Comparison of ENCODE assay signal across 7 mouse cellular contexts in the genomic region with DNA sequence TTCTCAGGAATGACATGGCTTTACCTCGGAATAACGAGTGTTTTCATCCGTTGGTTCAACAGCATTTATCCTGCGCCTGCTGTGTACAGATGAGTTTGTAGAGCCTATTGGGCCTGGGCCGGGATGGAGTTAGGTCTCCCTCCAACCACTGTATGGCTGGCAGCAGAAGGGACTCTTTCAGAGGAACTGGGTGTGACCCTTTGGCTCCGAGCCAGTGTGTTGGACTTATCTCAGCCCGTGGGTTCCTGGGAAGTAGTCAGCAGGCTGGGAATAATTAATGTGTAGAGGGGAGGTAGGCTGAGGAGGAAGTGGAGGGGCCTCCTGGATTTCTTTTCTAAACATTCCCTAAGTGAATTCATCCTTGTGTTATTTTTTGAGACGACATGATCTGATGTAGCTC.
DNase-seq lines count a peak whose midpoint lies in the region; ATAC-seq and TF ChIP-seq lines count a peak whose summit lies in the region.

No protein-coding gene starts in this region.

- H3K27me3 ChIP-seq in kidney, adult 2 months (replicated peaks; ENCODE audit: control insufficient read depth, insufficient read depth, low read length): no peaks in the 10 kb centered on the region
- H3K27me3 ChIP-seq in stomach, embryonic 15.5 days (replicated peaks): no peaks in the 10 kb centered on the region

- WGBS in kidney, adult 2 months: 46% methylated on average over 8 of the region's 8 CpGs
- 34% methylated on average over 8 of the region's 8 CpGs for WGBS in stomach, embryonic 15.5 days

- no peak for TF ChIP-seq POLR2A in kidney, adult 2 months (IDR thresholded peaks at IDR 0.05; ENCODE audit: low read depth, low read length)

- no peak overlapping the region for H3K27ac ChIP-seq in kidney, adult 2 months (ENCODE audit: insufficient read depth, low read depth, low read length)
- H3K27ac ChIP-seq in stomach, embryonic 15.5 days: peak overlapping the region; percentile 31; the same call in 1 of the 2 replicates

- no peaks in the 10 kb centered on the region for H3K36me3 ChIP-seq in kidney, adult 2 months (ENCODE audit: control insufficient read depth, insufficient read depth, low read length)
- H3K36me3 ChIP-seq in stomach, embryonic 15.5 days: no peaks in the 10 kb centered on the region

- ATAC-seq in stomach, embryonic 15.5 days (ENCODE audit: insufficient read depth, low FRiP score, low read depth): peak; percentile 75

- H3K9ac ChIP-seq in stomach, embryonic 15.5 days: no peak overlapping the region

- H3K4me2 ChIP-seq in stomach, embryonic 15.5 days: no peak overlapping the region

- DNase-seq in ovary, postnatal 14 days (ENCODE audit: low spot score): peak; percentile 35
- DNase-seq in ovary, adult 18-20 months (ENCODE audit: low spot score): no peak
- peak; percentile 63 to 71 for DNase-seq in heart, adult 18-20 months
- peak; percentile 68 for DNase-seq in kidney, adult 2 months
- no peak for DNase-seq in cerebellum, adult 11-12 months
- DNase-seq in cerebellum, adult 9-10 months: no peak

- no peaks in the 10 kb centered on the region for H3K9me3 ChIP-seq in stomach, embryonic 15.5 days

- H3K4me3 ChIP-seq in kidney, adult 2 months (ENCODE audit: insufficient read depth, low read depth, low read length): no peak overlapping the region
- H3K4me3 ChIP-seq in stomach, embryonic 15.5 days (replicated peaks): no peak overlapping the region

- no peak for TF ChIP-seq CTCF in kidney, adult 2 months (conservative IDR thresholded peaks at IDR 0.05; ENCODE audit: insufficient read depth, insufficient read length, low read depth, low read length)

- H3K4me1 ChIP-seq in kidney, adult 2 months (ENCODE audit: control insufficient read depth, insufficient read depth, low read length): peaks cover 4% of the 10 kb centered on the region; the same call in 1 of the 2 replicates
- H3K4me1 ChIP-seq in stomach, embryonic 15.5 days: peaks cover 42% of the 10 kb centered on the region

Comparison
In these comparisons a context has a peak if more than half of its experiments do, and no peak if none do; other contexts are left out.
1. DNase-seq: peak in ovary, postnatal 14 days (single experiment), heart, adult 18-20 months (2 of 2) and kidney, adult 2 months (single experiment); none in ovary, adult 18-20 months (single experiment), cerebellum, adult 11-12 months (single experiment) and cerebellum, adult 9-10 months (single experiment).